Mouse (Mus musculus): ENCODE data around the gene Acsf3. TPM values are rescaled to one million over a fixed set of nuclear protein-coding genes. Genes with fewer than 3 reads are reported as not detected.

Gene Acsf3
- total and polyA plus RNA-seq, 2 experiments from 2014 or later = 19.9 to 20.6 TPM

- Histone ChIP-seq H3K4me2 (ENCODE audit: low read depth, low read length) (no peak overlapping the region), H3K4me1 (ENCODE audit: insufficient read depth, low read length) (no peaks in the 10 kb centered on the region), H3K4me3 (ENCODE audit: low read length) (no peak overlapping the region), H3K9me3 (ENCODE audit: low read length) (no peaks in the 10 kb centered on the region), H3K27ac (no peak overlapping the region), H3K9ac (replicated peaks; ENCODE audit: low read length) (no peak overlapping the region), H3K36me3 (ENCODE audit: insufficient read depth, low read length) (no peaks in the 10 kb centered on the region), H3K27me3 (ENCODE audit: insufficient read depth, low read length) (no peaks in the 10 kb centered on the region)
- TF ChIP-seq CTCF (IDR thresholded peaks at IDR 0.05; ENCODE audit: low read depth) = no peak
- ATAC-seq = no peak
- no peak for DNase-seq (ENCODE audit: low spot score)
These were observed 16.7 kb upstream of the Acsf3 start for GRCm38 (mm10) chr8:122758597-122758996.

DNA sequence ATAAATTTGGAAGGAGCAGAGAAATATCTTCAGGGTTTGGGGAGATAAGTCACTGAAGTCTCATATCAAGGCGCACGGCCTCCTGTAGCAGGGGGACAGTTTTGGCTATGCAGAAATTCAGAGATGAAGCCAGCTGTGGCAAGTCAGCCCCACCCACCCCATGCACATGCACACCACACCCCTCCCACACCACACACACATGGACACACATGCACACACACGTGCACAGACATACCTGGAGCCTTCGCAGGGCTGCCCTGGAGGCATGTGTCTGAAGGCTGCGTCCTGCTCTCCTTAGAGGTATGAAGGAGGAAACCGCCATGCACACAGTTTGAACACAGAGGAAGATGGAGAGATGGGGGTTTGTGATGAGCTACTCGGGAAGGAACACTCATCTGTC, 15.2 kb upstream of the Acsf3 start:
- H3K36me3 ChIP-seq (ENCODE audit: insufficient read depth, low read length) = no peaks in the 10 kb centered on the region
- no peaks in the 10 kb centered on the region for H3K4me1 ChIP-seq (ENCODE audit: insufficient read depth, low read length)
- no peak overlapping the region for H3K4me2 ChIP-seq (ENCODE audit: low read depth, low read length)
- H3K4me3 ChIP-seq (ENCODE audit: low read length) = no peak overlapping the region
- H3K27me3 ChIP-seq (ENCODE audit: insufficient read depth, low read length) = no peaks in the 10 kb centered on the region
- no peak overlapping the region for H3K27ac ChIP-seq
- H3K9me3 ChIP-seq (ENCODE audit: low read length) = no peaks in the 10 kb centered on the region
- no peak for TF ChIP-seq CTCF (IDR thresholded peaks at IDR 0.05; ENCODE audit: low read depth)
- DNase-seq (ENCODE audit: low spot score) = no peak
- 64% methylated on average over 7 of the region's 7 CpGs for WGBS
- no peak for ATAC-seq
- no peak overlapping the region for H3K9ac ChIP-seq (replicated peaks; ENCODE audit: low read length)

GRCm38 (mm10) chr8:122761109-122761508, 14.2 kb upstream of the Acsf3 start:
- ATAC-seq (no peak), DNase-seq (ENCODE audit: low spot score) (no peak)
- no peak for TF ChIP-seq CTCF (IDR thresholded peaks at IDR 0.05; ENCODE audit: low read depth)
- H3K4me1 ChIP-seq (ENCODE audit: insufficient read depth, low read length) = no peaks in the 10 kb centered on the region
- H3K4me3 ChIP-seq (ENCODE audit: low read length) = no peak overlapping the region
- H3K9me3 ChIP-seq (ENCODE audit: low read length) = no peaks in the 10 kb centered on the region
- H3K27ac ChIP-seq = no peak overlapping the region
- no peaks in the 10 kb centered on the region for H3K27me3 ChIP-seq (ENCODE audit: insufficient read depth, low read length)
- no peaks in the 10 kb centered on the region for H3K36me3 ChIP-seq (ENCODE audit: insufficient read depth, low read length)
- no peak overlapping the region for H3K4me2 ChIP-seq (ENCODE audit: low read depth, low read length)
- H3K9ac ChIP-seq (replicated peaks; ENCODE audit: low read length) = no peak overlapping the region
- 72% methylated on average over 6 of the region's 6 CpGs for WGBS

- Histone ChIP-seq H3K9ac (replicated peaks; ENCODE audit: low read length) (no peak overlapping the region), H3K4me1 (ENCODE audit: insufficient read depth, low read length) (no peaks in the 10 kb centered on the region; the same call in 1 of the 2 replicates), H3K27me3 (ENCODE audit: insufficient read depth, low read length) (no peaks in the 10 kb centered on the region), H3K4me2 (ENCODE audit: low read depth, low read length) (no peak overlapping the region), H3K9me3 (ENCODE audit: low read length) (no peaks in the 10 kb centered on the region), H3K4me3 (ENCODE audit: low read length) (no peak overlapping the region), H3K27ac (no peak overlapping the region), H3K36me3 (ENCODE audit: insufficient read depth, low read length) (no peaks in the 10 kb centered on the region)
- ATAC-seq (no peak), DNase-seq (ENCODE audit: low spot score) (no peak)
- no peak for TF ChIP-seq CTCF (IDR thresholded peaks at IDR 0.05; ENCODE audit: low read depth)
- WGBS = 40% methylated on average over 12 of the region's 12 CpGs
These were observed 12.5 kb upstream of the Acsf3 start for GRCm38 (mm10) chr8:122762731-122763266.

- Histone ChIP-seq H3K4me2 (ENCODE audit: low read depth, low read length) (no peak overlapping the region), H3K4me1 (ENCODE audit: insufficient read depth, low read length) (no peaks in the 10 kb centered on the region; the same call in 1 of the 2 replicates), H3K36me3 (ENCODE audit: insufficient read depth, low read length) (no peaks in the 10 kb centered on the region), H3K27ac (no peak overlapping the region), H3K27me3 (ENCODE audit: insufficient read depth, low read length) (no peaks in the 10 kb centered on the region), H3K9me3 (ENCODE audit: low read length) (no peaks in the 10 kb centered on the region), H3K4me3 (ENCODE audit: low read length) (no peak overlapping the region), H3K9ac (replicated peaks; ENCODE audit: low read length) (no peak overlapping the region)
- DNase-seq (ENCODE audit: low spot score) = no peak
- no peak for ATAC-seq
- 88% methylated on average over 14 of the region's 14 CpGs for WGBS
- TF ChIP-seq CTCF (IDR thresholded peaks at IDR 0.05; ENCODE audit: low read depth) = no peak
These were observed 12.0 kb upstream of the Acsf3 start for GRCm38 (mm10) chr8:122763267-122763738.

DNA sequence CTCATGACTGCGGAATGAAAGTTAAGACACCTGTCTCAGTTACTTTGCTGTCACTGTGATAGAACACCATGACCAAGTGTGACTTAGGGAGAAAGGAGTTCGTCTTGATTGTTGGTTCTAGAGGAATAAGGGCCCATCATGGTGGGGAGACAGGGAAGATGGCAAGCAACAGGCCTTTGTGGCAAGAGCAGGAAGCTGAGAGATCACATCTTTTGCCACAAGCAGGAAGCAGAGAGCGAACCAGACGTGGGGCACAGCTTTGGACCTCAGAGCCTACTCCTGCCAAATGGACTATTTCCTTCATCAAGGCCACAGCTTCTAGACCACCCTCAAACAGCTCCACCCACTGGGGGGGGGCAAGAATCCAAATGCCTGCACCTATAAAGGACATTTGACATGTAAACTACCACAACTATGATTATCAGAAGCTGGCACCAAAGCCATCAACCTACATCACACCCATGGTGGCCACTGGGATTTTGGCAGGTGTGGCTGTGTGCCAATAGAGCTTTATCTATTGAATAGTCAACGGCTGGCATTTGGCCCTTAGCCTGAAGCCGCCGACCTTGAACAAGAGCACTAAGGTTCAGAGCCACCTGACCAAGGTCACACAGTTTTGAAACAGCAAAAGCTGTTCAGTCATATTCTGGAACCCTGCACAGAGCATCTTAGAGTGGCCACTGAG, 10.4 kb upstream of the Acsf3 start:
- H3K27me3 ChIP-seq (ENCODE audit: insufficient read depth, low read length) = no peaks in the 10 kb centered on the region
- WGBS = 81% methylated on average over 7 of the region's 7 CpGs
- ATAC-seq (no peak), DNase-seq (ENCODE audit: low spot score) (no peak)
- H3K9ac ChIP-seq (replicated peaks; ENCODE audit: low read length) = no peak overlapping the region
- no peaks in the 10 kb centered on the region for H3K36me3 ChIP-seq (ENCODE audit: insufficient read depth, low read length)
- no peaks in the 10 kb centered on the region; the same call in 1 of the 2 replicates for H3K4me1 ChIP-seq (ENCODE audit: insufficient read depth, low read length)
- no peak overlapping the region for H3K27ac ChIP-seq
- TF ChIP-seq CTCF (IDR thresholded peaks at IDR 0.05; ENCODE audit: low read depth) = no peak
- H3K9me3 ChIP-seq (ENCODE audit: low read length) = no peaks in the 10 kb centered on the region
- no peak overlapping the region for H3K4me3 ChIP-seq (ENCODE audit: low read length)
- no peak overlapping the region for H3K4me2 ChIP-seq (ENCODE audit: low read depth, low read length)

GRCm38 (mm10) chr8:122766189-122766588, 9.1 kb upstream of the Acsf3 start:
- ATAC-seq = no peak
- Histone ChIP-seq H3K36me3 (ENCODE audit: insufficient read depth, low read length) (no peaks in the 10 kb centered on the region), H3K27ac (no peak overlapping the region), H3K9me3 (ENCODE audit: low read length) (no peaks in the 10 kb centered on the region), H3K4me1 (ENCODE audit: insufficient read depth, low read length) (no peaks in the 10 kb centered on the region; the same call in 1 of the 2 replicates), H3K27me3 (ENCODE audit: insufficient read depth, low read length) (no peaks in the 10 kb centered on the region), H3K9ac (replicated peaks; ENCODE audit: low read length) (no peak overlapping the region), H3K4me2 (ENCODE audit: low read depth, low read length) (no peak overlapping the region), H3K4me3 (ENCODE audit: low read length) (no peak overlapping the region)
- TF ChIP-seq CTCF (IDR thresholded peaks at IDR 0.05; ENCODE audit: low read depth) = no peak
- no peak for DNase-seq (ENCODE audit: low spot score)
- 65% methylated on average over 5 of the region's 5 CpGs for WGBS
